Mouse (Mus musculus): Measurements from ENCODE around the gene Abr.

GRCm38 (mm10) chr11:76458730-76459129, 163.4 kb downstream of the Abr start:
- TF ChIP-seq SRF (IDR thresholded peaks at IDR 0.05; ENCODE audit: control insufficient read depth, insufficient read length, low read depth) (no peak), POLR2A (IDR thresholded peaks at IDR 0.05; ENCODE audit: insufficient read length, low read depth) (no peak), MAX (IDR thresholded peaks at IDR 0.05; ENCODE audit: low read depth) (no peak), TCF12 (IDR thresholded peaks at IDR 0.05; ENCODE audit: insufficient read depth, poor library complexity, severe bottlenecking) (no peak), CEBPB (IDR thresholded peaks at IDR 0.05; ENCODE audit: insufficient read depth, poor library complexity, severe bottlenecking) (no peak), POLR2AphosphoS2 (IDR thresholded peaks at IDR 0.05; ENCODE audit: insufficient read length, low read depth) (no peak), E2F4 (IDR thresholded peaks at IDR 0.05; ENCODE audit: insufficient read depth) (no peak), USF1 (IDR thresholded peaks at IDR 0.05; ENCODE audit: low read depth) (no peak), TCF3 (IDR thresholded peaks at IDR 0.05; ENCODE audit: insufficient read length, low read depth) (no peak)
